Mouse (Mus musculus): Measurements from ENCODE around the gene Ttc16. TPM values are rescaled to one million over a fixed set of nuclear protein-coding genes. Genes with fewer than 3 reads are reported as not detected.

Ttc16 gene
- polyA plus RNA-seq (2016; fragmentation: Nextera tagmentation; extraction: Ambion mirVana), result 0.31 and 0.73 TPM in 2 replicates

DNA sequence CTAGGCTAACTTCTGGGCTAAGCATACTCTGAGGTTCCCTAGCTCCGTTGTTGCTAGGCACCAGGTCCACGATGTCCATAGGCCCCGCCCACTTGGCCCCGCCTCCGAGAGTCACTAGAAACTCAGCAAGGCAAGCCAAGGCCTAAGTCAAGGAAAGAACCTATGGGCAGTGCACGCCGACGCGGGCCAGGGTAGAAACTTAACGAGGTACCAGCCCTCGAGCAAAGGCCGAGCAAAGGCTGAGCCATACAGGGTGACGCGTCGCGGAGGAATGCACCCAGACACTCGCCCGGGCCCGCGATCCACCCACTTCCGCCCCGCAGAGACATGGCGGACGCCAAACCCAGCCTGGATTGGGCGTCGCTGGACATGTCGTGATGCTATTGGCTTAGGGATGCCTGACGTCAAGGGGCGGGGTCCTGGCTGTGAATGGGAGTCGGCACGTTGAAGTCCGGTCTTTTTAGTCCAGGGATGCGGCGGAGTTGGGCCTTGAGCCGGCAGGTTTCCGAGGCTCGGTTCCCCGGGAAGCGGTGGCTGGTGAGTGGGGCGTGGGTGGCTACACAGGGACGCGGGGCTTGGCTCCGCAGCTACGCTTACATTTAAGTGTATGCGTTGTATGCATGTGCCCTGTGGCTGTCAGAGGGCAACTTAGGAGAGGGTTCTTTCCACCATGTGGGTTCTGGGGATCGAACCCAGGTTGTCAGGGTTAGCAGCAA, at the start of gene Ttc16, which contains the start of gene Ptrh1:
Gene Ttc16 (minus strand): TSS at position 275 of the 716 bp plus-strand sequence.
Gene Ptrh1 (plus strand): TSS at position 428 of the 716 bp plus-strand sequence.
- peaks cover 20% of the 10 kb centered on the region for H3K27me3 ChIP-seq (ENCODE audit: insufficient read depth, poor library complexity, severe bottlenecking)
- H3K36me3 ChIP-seq, result 0 out of 2 replicates have a peak, but pooled peaks cover 2% of the 10 kb centered on the region
- peaks cover 38% of the 10 kb centered on the region for H3K4me1 ChIP-seq (replicated peaks)
- H3K9me3 ChIP-seq, result no peaks in the 10 kb centered on the region
- WGBS, result under 1% methylated on average over 46 of the region's 46 CpGs
- peak within 1 kb of the TSS; percentile 71 for H3K4me3 ChIP-seq
- peak within 1 kb of the TSS; percentile 85 for H3K27ac ChIP-seq
- peak; percentile 98 for DNase-seq (ENCODE audit: low spot score)

- no peak overlapping the region for H3K4me3 ChIP-seq
- no peak for DNase-seq (ENCODE audit: low spot score)
- H3K36me3 ChIP-seq, result no peaks in the 10 kb centered on the region
- no peaks in the 10 kb centered on the region for H3K27me3 ChIP-seq (ENCODE audit: insufficient read depth, poor library complexity, severe bottlenecking)
- WGBS, result 91% methylated on average over 1 of the region's 1 CpGs
- peaks cover 38% of the 10 kb centered on the region for H3K4me1 ChIP-seq (replicated peaks)
- no peaks in the 10 kb centered on the region for H3K9me3 ChIP-seq
- H3K27ac ChIP-seq, result peak overlapping the region; percentile 84; the same call in 1 of the 2 replicates
Observed at GRCm38 (mm10) chr2:32824778-32825177, 49.3 kb upstream of the Ttc16 start.

DNA sequence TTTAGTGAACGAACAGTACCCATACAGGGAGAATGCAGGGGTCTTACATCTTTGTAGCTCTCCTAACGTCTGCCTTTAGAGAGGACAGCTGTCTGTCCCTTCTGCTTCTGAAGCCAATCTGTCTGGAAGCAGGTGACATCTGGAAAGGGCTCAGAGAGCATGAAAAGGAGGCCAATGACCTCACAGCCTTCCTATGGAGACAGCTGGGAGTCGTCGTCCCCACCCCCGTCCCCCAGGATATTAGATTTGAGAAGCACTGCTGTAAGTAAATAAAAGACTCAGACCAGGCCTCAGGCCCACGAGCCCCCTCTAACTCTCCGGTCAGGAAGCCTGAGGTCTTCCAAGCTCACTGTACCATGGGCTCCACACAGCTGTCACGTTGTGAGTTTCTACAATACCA, 48.7 kb upstream of the Ttc16 start:
- H3K4me1 ChIP-seq (replicated peaks), result peaks cover 38% of the 10 kb centered on the region
- no peaks in the 10 kb centered on the region for H3K9me3 ChIP-seq
- peak overlapping the region; percentile 84 for H3K27ac ChIP-seq
- peak; percentile 60 for DNase-seq (ENCODE audit: low spot score)
- H3K36me3 ChIP-seq, result 0 out of 2 replicates have a peak, but pooled peaks cover 3% of the 10 kb centered on the region
- H3K4me3 ChIP-seq, result no peak overlapping the region
- 37% methylated on average over 8 of the region's 8 CpGs for WGBS
- no peaks in the 10 kb centered on the region for H3K27me3 ChIP-seq (ENCODE audit: insufficient read depth, poor library complexity, severe bottlenecking)

DNA sequence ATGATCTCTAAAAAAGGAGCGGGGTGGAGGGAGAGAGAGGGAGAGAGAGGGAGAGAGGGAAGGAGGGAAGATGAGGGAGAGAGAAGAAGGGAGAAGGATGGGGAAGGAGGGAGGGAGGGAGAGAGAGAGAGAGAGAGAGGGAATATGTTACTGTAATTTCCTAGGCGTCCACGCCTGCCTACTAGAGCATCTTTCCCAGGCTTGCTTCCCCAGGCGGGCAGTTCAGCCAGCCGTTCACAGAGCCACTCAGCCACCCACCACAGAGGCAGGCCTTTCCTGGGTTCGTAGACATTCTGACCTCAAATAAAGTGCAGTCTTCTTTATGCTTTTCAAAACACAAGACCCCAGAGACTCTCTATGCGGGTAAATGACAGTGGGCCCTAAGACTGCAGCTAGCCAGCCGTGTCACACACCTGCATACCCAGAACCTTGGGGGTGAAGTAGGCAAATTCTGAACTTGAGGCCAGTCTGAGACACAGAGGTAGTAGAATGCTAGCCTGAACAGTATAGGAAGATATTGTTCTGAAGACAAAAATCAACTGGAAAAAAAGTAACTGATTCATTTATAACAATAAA, 48.2 kb upstream of the Ttc16 start:
- H3K27ac ChIP-seq, result peak overlapping the region; percentile 84
- no peak for DNase-seq (ENCODE audit: low spot score)
- peaks cover 38% of the 10 kb centered on the region for H3K4me1 ChIP-seq (replicated peaks)
- H3K27me3 ChIP-seq (ENCODE audit: insufficient read depth, poor library complexity, severe bottlenecking), result no peaks in the 10 kb centered on the region
- no peaks in the 10 kb centered on the region for H3K9me3 ChIP-seq
- no peak overlapping the region for H3K4me3 ChIP-seq
- H3K36me3 ChIP-seq, result 0 out of 2 replicates have a peak, but pooled peaks cover 3% of the 10 kb centered on the region
- WGBS, result 71% methylated on average over 8 of the region's 8 CpGs

GRCm38 (mm10) chr2:32823153-32823552, 47.7 kb upstream of the Ttc16 start:
- H3K27ac ChIP-seq, result peak overlapping the region; percentile 84
- no peaks in the 10 kb centered on the region for H3K9me3 ChIP-seq
- H3K27me3 ChIP-seq (ENCODE audit: insufficient read depth, poor library complexity, severe bottlenecking), result no peaks in the 10 kb centered on the region
- peak; percentile 36 for DNase-seq (ENCODE audit: low spot score)
- H3K4me1 ChIP-seq (replicated peaks), result peaks cover 38% of the 10 kb centered on the region
- no peak overlapping the region for H3K4me3 ChIP-seq
- 51% methylated on average over 11 of the region's 11 CpGs for WGBS
- peaks cover 5% of the 10 kb centered on the region; the same call in 1 of the 2 replicates for H3K36me3 ChIP-seq

DNA sequence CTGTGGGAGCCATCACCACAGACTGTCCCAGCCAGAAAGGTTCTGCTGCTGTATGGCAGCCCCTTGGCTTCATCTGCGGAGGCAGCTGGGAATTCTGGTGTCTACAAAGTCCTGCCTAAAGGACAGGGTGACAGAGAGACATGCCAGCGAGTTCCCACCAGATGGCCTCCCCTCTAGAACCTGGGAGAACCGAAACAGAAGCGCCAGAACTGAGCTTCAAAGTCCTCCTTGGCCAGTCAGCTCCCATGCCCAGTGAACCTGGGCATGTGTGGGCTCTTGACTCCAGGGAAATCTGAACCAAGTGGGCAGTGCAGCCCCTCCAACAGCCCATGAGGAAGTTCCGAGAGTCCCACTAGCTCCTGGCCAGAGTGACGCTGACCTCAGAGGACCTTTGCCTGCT, 47.2 kb upstream of the Ttc16 start:
- no peaks in the 10 kb centered on the region for H3K9me3 ChIP-seq
- H3K4me1 ChIP-seq (replicated peaks), result peaks cover 40% of the 10 kb centered on the region
- no peak for DNase-seq (ENCODE audit: low spot score)
- H3K4me3 ChIP-seq, result no peak overlapping the region
- WGBS, result 80% methylated on average over 6 of the region's 6 CpGs
- H3K36me3 ChIP-seq, result peaks cover 10% of the 10 kb centered on the region
- no peaks in the 10 kb centered on the region for H3K27me3 ChIP-seq (ENCODE audit: insufficient read depth, poor library complexity, severe bottlenecking)
- H3K27ac ChIP-seq, result peak overlapping the region; percentile 84

DNA sequence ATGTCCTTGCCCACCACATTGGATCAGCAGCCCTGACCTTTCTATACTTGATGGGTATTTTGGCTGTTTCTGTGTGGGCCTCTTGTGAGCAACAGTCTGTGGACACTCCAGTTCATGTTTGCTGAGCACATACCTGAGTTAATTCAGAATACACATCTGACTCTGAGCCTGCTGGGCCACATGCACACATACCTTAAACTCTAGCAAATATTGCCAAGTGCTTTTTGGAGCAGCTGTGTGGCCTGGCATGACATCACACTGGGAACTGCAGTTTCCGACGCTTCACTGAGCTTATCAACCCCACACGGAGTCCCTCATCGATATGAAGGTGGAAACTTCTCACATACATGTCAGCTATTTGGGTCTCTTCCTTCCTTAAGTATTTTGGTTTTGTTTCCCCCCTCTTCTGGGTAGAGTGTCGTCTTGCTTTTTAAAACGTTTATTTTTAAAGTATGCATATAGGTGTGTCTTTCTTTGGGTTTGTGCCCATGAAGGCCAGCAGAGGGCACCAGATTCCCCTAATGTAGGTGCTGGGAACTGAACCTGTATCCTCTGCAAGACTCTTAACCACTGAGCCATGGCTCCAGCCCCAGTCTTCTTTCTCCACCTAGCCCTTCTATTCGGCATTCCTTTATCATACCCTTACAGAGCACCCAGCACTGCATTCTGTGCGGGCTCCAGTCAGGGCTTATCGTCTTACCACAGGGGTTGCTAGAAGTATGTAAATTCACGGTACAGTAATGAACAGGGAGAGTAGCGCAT, 45.8 kb upstream of the Ttc16 start:
- H3K27me3 ChIP-seq (ENCODE audit: insufficient read depth, poor library complexity, severe bottlenecking), result no peaks in the 10 kb centered on the region
- DNase-seq (ENCODE audit: low spot score), result peak; percentile 34

GRCm38 (mm10) chr2:32818208-32818607, 42.8 kb upstream of the Ttc16 start:
- no peaks in the 10 kb centered on the region for H3K27me3 ChIP-seq (ENCODE audit: insufficient read depth, poor library complexity, severe bottlenecking)
- peaks cover 27% of the 10 kb centered on the region for H3K4me1 ChIP-seq (replicated peaks)
- 93% methylated on average over 5 of the region's 5 CpGs for WGBS
- H3K27ac ChIP-seq, result no peak overlapping the region
- DNase-seq (ENCODE audit: low spot score), result no peak
- no peaks in the 10 kb centered on the region for H3K9me3 ChIP-seq
- H3K36me3 ChIP-seq, result peaks cover 42% of the 10 kb centered on the region
- no peak overlapping the region for H3K4me3 ChIP-seq

More for the DNA sequence above, 45.8 kb upstream of the Ttc16 start:
- H3K4me1 ChIP-seq (replicated peaks), result peaks cover 47% of the 10 kb centered on the region
- no peaks in the 10 kb centered on the region for H3K9me3 ChIP-seq
- H3K27ac ChIP-seq, result no peak overlapping the region
- peaks cover 17% of the 10 kb centered on the region for H3K36me3 ChIP-seq
- H3K4me3 ChIP-seq, result no peak overlapping the region
- 70% methylated on average over 11 of the region's 11 CpGs for WGBS

DNA sequence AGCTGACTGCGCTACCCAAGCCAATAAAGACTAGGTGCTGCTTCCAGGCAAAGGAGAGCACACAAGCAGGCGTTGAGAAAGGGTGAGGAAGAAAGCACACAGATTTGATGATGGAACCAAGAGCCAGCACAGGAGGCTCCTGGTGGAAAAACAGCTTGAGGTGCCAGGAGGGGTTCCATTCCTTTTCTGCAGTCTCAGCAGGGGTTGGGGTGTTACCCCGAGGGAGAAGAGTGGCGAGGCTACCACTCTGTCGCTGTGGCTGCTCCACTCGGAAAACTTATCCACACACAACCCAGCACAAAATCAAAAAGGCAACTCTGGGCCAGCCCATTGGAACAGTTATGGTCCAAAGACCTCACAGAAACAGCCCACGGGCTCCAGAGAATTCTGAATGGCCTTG, 42.2 kb upstream of the Ttc16 start:
- WGBS, result 63% methylated on average over 7 of the region's 7 CpGs
- Histone ChIP-seq H3K27me3 (ENCODE audit: insufficient read depth, poor library complexity, severe bottlenecking) (no peaks in the 10 kb centered on the region), H3K4me3 (no peak overlapping the region), H3K27ac (0 out of 2 replicates have a peak overlapping the region, but pooled peaks have one; percentile 35), H3K4me1 (replicated peaks) (peaks cover 21% of the 10 kb centered on the region), H3K9me3 (no peaks in the 10 kb centered on the region), H3K36me3 (peaks cover 49% of the 10 kb centered on the region)
- no peak for DNase-seq (ENCODE audit: low spot score)

GRCm38 (mm10) chr2:32816946-32817581, 41.6 kb upstream of the Ttc16 start:
- H3K9me3 ChIP-seq, result no peaks in the 10 kb centered on the region
- peaks cover 49% of the 10 kb centered on the region for H3K36me3 ChIP-seq
- peaks cover 15% of the 10 kb centered on the region; the same call in 1 of the 2 replicates for H3K4me1 ChIP-seq (replicated peaks)
- WGBS, result 83% methylated on average over 17 of the region's 17 CpGs
- H3K4me3 ChIP-seq, result no peak overlapping the region
- H3K27ac ChIP-seq, result 0 out of 2 replicates have a peak overlapping the region, but pooled peaks have one; percentile 35
- H3K27me3 ChIP-seq (ENCODE audit: insufficient read depth, poor library complexity, severe bottlenecking), result no peaks in the 10 kb centered on the region
- no peak for DNase-seq (ENCODE audit: low spot score)

DNA sequence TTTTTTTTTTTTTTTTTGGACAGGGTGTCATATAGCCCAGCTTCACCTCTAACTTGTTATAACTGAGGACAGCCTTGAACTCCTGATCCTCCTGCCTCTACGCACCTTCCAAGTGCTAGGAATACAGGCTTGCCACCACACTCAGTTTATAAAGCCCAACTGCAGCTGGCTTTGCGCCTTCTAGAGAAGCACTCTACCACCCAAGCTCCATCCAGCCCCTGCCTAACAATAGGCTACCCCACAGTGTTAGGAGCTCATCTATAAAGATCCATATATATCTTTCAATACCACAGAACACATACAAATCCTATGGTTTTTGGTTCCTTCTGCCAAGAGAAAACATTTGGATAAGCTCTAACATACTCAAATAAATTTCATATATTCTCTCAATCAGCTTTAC, 41.1 kb upstream of the Ttc16 start:
- 90% methylated on average over 2 of the region's 2 CpGs for WGBS

DNA sequence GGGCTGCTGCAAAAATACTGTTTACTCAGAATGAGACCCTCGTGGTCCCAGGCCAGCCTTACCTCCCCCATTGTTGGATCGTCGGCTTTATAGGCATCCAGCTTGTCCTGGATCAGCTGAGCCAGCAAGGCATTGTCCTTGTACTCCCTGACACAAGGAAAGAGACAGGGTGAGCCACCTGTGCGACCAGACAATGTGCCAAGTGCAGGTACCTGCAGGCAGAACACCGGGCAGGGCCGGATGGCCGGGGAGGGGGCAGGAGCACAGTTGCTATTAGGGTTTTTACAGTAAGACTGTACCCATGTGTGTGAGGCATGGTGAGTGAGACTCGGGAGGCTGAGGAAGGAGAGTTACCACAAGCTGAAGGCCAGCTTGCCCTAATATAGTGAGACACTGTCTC, 36.5 kb upstream of the Ttc16 start:
- WGBS, result 86% methylated on average over 8 of the region's 8 CpGs
- no peaks in the 10 kb centered on the region for H3K9me3 ChIP-seq
- H3K27me3 ChIP-seq (ENCODE audit: insufficient read depth, poor library complexity, severe bottlenecking), result no peaks in the 10 kb centered on the region
- no peak overlapping the region for H3K27ac ChIP-seq
- DNase-seq (ENCODE audit: low spot score), result no peak
- no peak overlapping the region for H3K4me3 ChIP-seq
- H3K36me3 ChIP-seq, result peaks cover 79% of the 10 kb centered on the region
- H3K4me1 ChIP-seq (replicated peaks), result peaks cover 8% of the 10 kb centered on the region; the same call in 1 of the 2 replicates

More for the DNA sequence above, 41.1 kb upstream of the Ttc16 start:
- peaks cover 15% of the 10 kb centered on the region; the same call in 1 of the 2 replicates for H3K4me1 ChIP-seq (replicated peaks)
- H3K27me3 ChIP-seq (ENCODE audit: insufficient read depth, poor library complexity, severe bottlenecking), result no peaks in the 10 kb centered on the region
- H3K36me3 ChIP-seq, result peaks cover 55% of the 10 kb centered on the region
- H3K27ac ChIP-seq, result no peak overlapping the region
- no peak overlapping the region for H3K4me3 ChIP-seq
- no peak for DNase-seq (ENCODE audit: low spot score)
- no peaks in the 10 kb centered on the region for H3K9me3 ChIP-seq

All from hindbrain, embryonic 10.5 days (tissue).